Mouse (Mus musculus) G1E (cell line): Measurements from ENCODE around the gene Prr14l.

Experiments
- CTCF ChIP-seq: IDR thresholded peaks from 2 replicates; pipeline ENCODE4 v1.5.1; 2012; ENCODE audit warnings: low read depth, low read length, inconsistent platforms, mixed read lengths
- POLR2AphosphoS5 ChIP-seq: IDR thresholded peaks from 2 replicates; pipeline ENCODE4 v1.6.1; 2012; ENCODE audit warnings: low read depth, low read length, inconsistent platforms; ENCODE audit not compliant: insufficient replicate concordance
- TAL1 ChIP-seq: conservative IDR thresholded peaks from 2 replicates; pipeline ENCODE4 v1.6.1; 2012; ENCODE audit warnings: low read depth, low read length, inconsistent platforms, mixed read lengths

- TF ChIP-seq CTCF = no peak
- no peak for TF ChIP-seq POLR2AphosphoS5
- no peak for TF ChIP-seq TAL1
These were observed 105.1 kb downstream of the Prr14l start for GRCm38 (mm10) chr5:32748936-32749335.
